12 mouse cellular contexts compared by ENCODE assay signal in genomic region chr13:99125946-99126345, GRCm38 (mm10). TPM values are rescaled to one million over a fixed set of nuclear protein-coding genes. Genes with fewer than 3 reads are reported as not detected.
DNase-seq lines count a peak whose midpoint lies in the region; ATAC-seq lines count a peak whose summit lies in the region.
"Had no signal": no experiment of that assay in that cellular context is flagged by ENCODE, and none has a peak within 500 bp of the region (broad histone marks: within the 10 kb centered on the region; RNA-seq: fewer than 3 reads in every experiment).

No protein-coding gene starts in this region.

- no peak overlapping the region for H3K4me2 ChIP-seq in heart, embryonic 16.5 days (ENCODE audit: low read depth, low read length)
- no peak overlapping the region for H3K4me2 ChIP-seq in midbrain, embryonic 11.5 days
- no peak overlapping the region for H3K4me2 ChIP-seq in midbrain, embryonic 13.5 days (replicated peaks)
- H3K4me2 ChIP-seq: embryonic facial prominence, embryonic 15.5 days; hindbrain, embryonic 15.5 days; neural tube, embryonic 13.5 days had no signal

- H3K4me3 ChIP-seq in heart, embryonic 16.5 days (ENCODE audit: low read length) = no peak overlapping the region
- no peak overlapping the region for H3K4me3 ChIP-seq in midbrain, embryonic 11.5 days (ENCODE audit: low read depth, low read length)
- H3K4me3 ChIP-seq in midbrain, embryonic 13.5 days (replicated peaks) = no peak overlapping the region
- H3K4me3 ChIP-seq: embryonic facial prominence, embryonic 15.5 days; hindbrain, embryonic 15.5 days; neural tube, embryonic 13.5 days had no signal

- H3K4me1 ChIP-seq in heart, embryonic 16.5 days (ENCODE audit: control insufficient read depth, insufficient read depth, low read length) = peaks cover 19% of the 10 kb centered on the region
- H3K4me1 ChIP-seq in midbrain, embryonic 11.5 days (ENCODE audit: control insufficient read depth, insufficient read depth, low read length) = no peaks in the 10 kb centered on the region
- no peaks in the 10 kb centered on the region for H3K4me1 ChIP-seq in midbrain, embryonic 13.5 days (replicated peaks)
- H3K4me1 ChIP-seq: hindbrain, embryonic 15.5 days had no signal

- H3K27me3 ChIP-seq in heart, embryonic 16.5 days (ENCODE audit: control insufficient read depth, insufficient read depth, low read length) = no peaks in the 10 kb centered on the region
- no peaks in the 10 kb centered on the region for H3K27me3 ChIP-seq in midbrain, embryonic 11.5 days (ENCODE audit: control insufficient read depth, insufficient read depth, low read length)
- no peaks in the 10 kb centered on the region for H3K27me3 ChIP-seq in midbrain, embryonic 13.5 days
- H3K27me3 ChIP-seq: embryonic facial prominence, embryonic 15.5 days; hindbrain, embryonic 15.5 days; neural tube, embryonic 13.5 days had no signal

- no peak for ATAC-seq in heart, embryonic 16.5 days (replicated peaks; ENCODE audit: extremely low read depth, insufficient read depth, low FRiP score)
- ATAC-seq in midbrain, embryonic 11.5 days (ENCODE audit: low FRiP score) = no peak
- no peak for ATAC-seq in midbrain, embryonic 13.5 days

- WGBS in heart, embryonic 16.5 days = 75% methylated on average over 1 of the region's 1 CpGs
- 76% methylated on average over 1 of the region's 1 CpGs for WGBS in midbrain, embryonic 11.5 days
- 62% methylated on average over 1 of the region's 1 CpGs for WGBS in midbrain, embryonic 13.5 days

- intact Hi-C loops in heart, postnatal 25 days (cut with DNase I) = loop anchor here (5.0 kb wide), 1 partner anchor 69 kb away; no protein-coding TSS in a partner anchor

- no peak overlapping the region for H3K9ac ChIP-seq in heart, embryonic 16.5 days (ENCODE audit: low read length)
- no peak overlapping the region for H3K9ac ChIP-seq in midbrain, embryonic 11.5 days (ENCODE audit: low read length)
- no peak overlapping the region for H3K9ac ChIP-seq in midbrain, embryonic 13.5 days (replicated peaks)
- H3K9ac ChIP-seq: embryonic facial prominence, embryonic 15.5 days; hindbrain, embryonic 15.5 days; neural tube, embryonic 13.5 days had no signal

- H3K9me3 ChIP-seq in heart, embryonic 16.5 days (replicated peaks; ENCODE audit: control insufficient read depth, low read length) = no peaks in the 10 kb centered on the region
- H3K9me3 ChIP-seq in midbrain, embryonic 11.5 days (ENCODE audit: control insufficient read depth, low read length) = no peaks in the 10 kb centered on the region
- H3K9me3 ChIP-seq in midbrain, embryonic 13.5 days = no peaks in the 10 kb centered on the region
- H3K9me3 ChIP-seq: embryonic facial prominence, embryonic 15.5 days; hindbrain, embryonic 15.5 days; neural tube, embryonic 13.5 days had no signal

- DNase-seq in heart, postnatal 25 days (ENCODE audit: low spot score) = no peak
- peak; percentile 6 for DNase-seq in midbrain, embryonic 11.5 days (ENCODE audit: low spot score, missing footprints)
- DNase-seq in R1 (ENCODE audit: low read depth, low spot score) = peak; percentile 34
- peak; percentile 32 for DNase-seq in retina, embryonic 14.5 days (ENCODE audit: low spot score)
- DNase-seq in adrenal gland, postnatal 25 days = no peak
- DNase-seq in kidney, postnatal 4 days = no peak
- DNase-seq: spleen, adult 18-20 months had no signal

- peak overlapping the region; percentile 84; the same call in 1 of the 2 replicates for H3K27ac ChIP-seq in heart, embryonic 16.5 days (ENCODE audit: low read length)
- no peak overlapping the region for H3K27ac ChIP-seq in midbrain, embryonic 11.5 days (ENCODE audit: low read depth, low read length)
- H3K27ac ChIP-seq in midbrain, embryonic 13.5 days = no peak overlapping the region
- H3K27ac ChIP-seq: hindbrain, embryonic 15.5 days; neural tube, embryonic 13.5 days had no signal

- H3K36me3 ChIP-seq in heart, embryonic 16.5 days (ENCODE audit: control insufficient read depth, insufficient read depth) = no peaks in the 10 kb centered on the region
- no peaks in the 10 kb centered on the region for H3K36me3 ChIP-seq in midbrain, embryonic 11.5 days (ENCODE audit: control insufficient read depth, insufficient read depth, low read length)
- no peaks in the 10 kb centered on the region for H3K36me3 ChIP-seq in midbrain, embryonic 13.5 days
- H3K36me3 ChIP-seq: embryonic facial prominence, embryonic 15.5 days; hindbrain, embryonic 15.5 days; neural tube, embryonic 13.5 days had no signal

RNA-seq across cellular contexts. Expression of gene Zfp366, which starts 58.7 kb away (rescaled TPM):
- polyA plus RNA-seq in heart, embryonic 16.5 days (2015; fragmentation: Nextera tagmentation; extraction: Ambion mirVana) = 0.66 and 0.75 TPM in 2 replicates
- 10 to 100 TPM in 1 of 2 experiments, 1 to 10 TPM in 1; 8.9 to 11.6 TPM for total RNA-seq in heart, postnatal 25 days (2021)
- polyA plus RNA-seq in midbrain, embryonic 11.5 days (2014; fragmentation: Nextera tagmentation; extraction: Ambion mirVana) = 0.75 and 0.87 TPM in 2 replicates
- polyA plus RNA-seq in midbrain, embryonic 13.5 days (2015; fragmentation: Nextera tagmentation; extraction: Ambion mirVana) = 0.54 and 0.62 TPM in 2 replicates
- 4.8 and 6.7 TPM in 2 replicates for total RNA-seq in adrenal gland, postnatal 25 days (2021)

Comparison
In these comparisons a context has a peak if more than half of its experiments do, and no peak if none do; other contexts are left out.
1. DNase-seq: peak in midbrain, embryonic 11.5 days (single experiment), R1 (single experiment) and retina, embryonic 14.5 days (single experiment); none in heart, postnatal 25 days (single experiment), adrenal gland, postnatal 25 days (single experiment) and kidney, postnatal 4 days (0 of 2).